Mouse (Mus musculus) bone marrow, adult 2 months (tissue): ENCODE data around the gene B4galnt3.

Experiments used
- CTCF ChIP-seq: fragments of 200-500 bp; IDR thresholded peaks from 2 replicates; pipeline ENCODE4 v1.5.1; 2011; ENCODE audit warnings: low read length, control low read depth; ENCODE audit not compliant: control insufficient read depth, insufficient read depth
- POLR2A ChIP-seq: fragments of 200-500 bp; IDR thresholded peaks from 2 replicates; pipeline ENCODE4 v1.6.1; 2011; ENCODE audit warnings: low read depth, mild to moderate bottlenecking, control low read depth, low read length, borderline replicate concordance; ENCODE audit not compliant: control insufficient read depth

DNA sequence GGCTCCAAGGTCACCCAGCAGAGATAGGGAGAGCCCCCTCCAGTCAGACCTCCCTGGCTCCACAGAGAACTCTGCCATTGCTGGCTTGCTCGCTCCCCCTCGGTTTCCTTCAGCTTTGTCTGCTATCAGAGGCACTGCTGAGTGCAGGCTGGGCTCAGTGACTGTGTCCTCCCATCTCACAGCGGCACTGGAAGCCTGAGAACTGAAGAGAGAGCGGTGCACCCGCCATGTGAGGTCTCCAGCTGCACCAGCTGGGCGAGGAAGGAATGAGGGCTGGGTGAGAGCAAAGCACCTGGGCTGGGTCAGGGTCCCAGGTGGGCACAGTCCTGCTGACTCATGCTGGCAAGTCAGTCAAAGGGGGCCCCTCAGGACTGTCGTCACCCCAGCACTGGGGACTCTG is 108.6 kb downstream of the B4galnt3 start:
- TF ChIP-seq CTCF = no peak
- no peak for TF ChIP-seq POLR2A
